Mouse (Mus musculus): ENCODE results near the gene Magi2.
A peak's percentile ranks its signal among the peaks of the same experiment; 100 is the strongest.
"Not testable (repeated sequence)": the region's sequence is repeated elsewhere in the genome, so short reads cannot be mapped to it uniquely, and the experiment has no call there.

The Magi2 gene

DNA sequence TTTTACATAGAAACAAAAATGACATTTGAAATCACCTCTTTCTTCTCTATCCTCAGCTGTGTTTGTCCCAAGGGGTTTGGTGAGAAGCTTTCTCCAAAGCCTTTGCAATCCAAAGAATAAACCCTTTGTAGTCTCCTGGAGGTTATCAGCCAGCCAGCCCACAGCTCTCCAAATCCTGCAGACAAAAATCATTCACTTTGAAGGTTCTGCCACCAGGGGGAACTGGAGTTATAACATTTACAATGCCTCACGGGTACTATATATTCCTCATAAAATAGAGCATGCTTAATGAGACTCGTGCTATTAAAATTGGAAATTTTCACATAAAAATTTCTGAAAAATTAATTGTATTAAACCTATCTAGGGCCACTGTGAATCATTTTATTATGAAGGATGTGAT lies 202.5 kb downstream of the Magi2 start:
- peak; percentile 9 for DNase-seq (ENCODE audit: low read depth, low spot score)

- no peak for DNase-seq (ENCODE audit: low read depth, low spot score)
Observed at GRCm38 (mm10) chr5:19462541-19462940, 235.7 kb downstream of the Magi2 start.

- no peak for DNase-seq (ENCODE audit: low read depth, low spot score)
Observed at GRCm38 (mm10) chr5:19465383-19465782, 238.5 kb downstream of the Magi2 start.

DNA sequence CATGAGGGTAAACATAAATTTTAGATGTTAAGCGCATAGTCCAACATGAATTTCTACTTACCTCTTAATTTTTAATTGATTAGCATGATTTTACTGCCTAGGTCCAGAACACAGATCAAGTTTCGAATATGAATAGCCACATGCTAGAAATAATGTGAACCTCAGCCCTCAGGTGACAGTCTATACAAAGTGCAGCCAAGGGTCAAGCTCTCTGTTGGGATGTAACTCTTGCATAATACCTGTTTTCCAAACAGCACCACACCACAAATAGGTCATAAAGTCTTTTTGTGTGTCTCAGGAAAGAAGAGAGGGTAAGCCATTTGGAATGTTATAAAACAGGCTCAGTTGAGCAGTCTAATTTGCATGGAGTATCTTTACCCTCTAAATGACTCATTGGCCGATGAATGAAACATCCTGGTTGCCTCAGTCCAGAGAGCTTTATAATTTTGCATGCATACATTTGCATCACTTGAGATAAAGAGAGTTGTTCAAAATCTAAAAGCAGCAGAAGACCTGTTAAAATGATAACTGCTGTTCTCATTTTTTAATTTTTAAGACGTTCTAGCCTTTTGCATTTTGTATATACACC lies 246.1 kb downstream of the Magi2 start:
- DNase-seq (ENCODE audit: low read depth, low spot score): no peak

GRCm38 (mm10) chr5:19482981-19483380 lies 256.1 kb downstream of the Magi2 start:
- DNase-seq (ENCODE audit: low read depth, low spot score): peak; percentile 8

DNA sequence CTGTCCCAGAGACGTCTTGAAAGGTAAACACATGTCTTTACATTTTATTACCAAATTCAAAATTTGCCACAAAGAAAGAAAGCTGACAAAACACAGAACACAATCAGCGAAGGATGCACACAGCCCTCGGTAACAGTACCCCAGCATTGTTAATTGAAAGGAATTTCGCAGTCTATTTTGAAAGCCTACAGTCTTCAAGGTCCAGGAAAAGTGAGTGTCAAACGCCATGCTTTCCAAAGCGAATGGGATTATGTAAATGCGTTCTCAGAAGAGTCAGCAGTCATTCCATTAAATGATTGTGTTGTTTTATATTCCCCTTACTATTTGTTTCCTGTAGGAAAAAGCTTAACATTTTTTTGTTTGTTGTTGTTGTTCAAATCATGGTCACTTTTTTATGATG lies 261.1 kb downstream of the Magi2 start:
- no peak for DNase-seq (ENCODE audit: low read depth, low spot score)

DNA sequence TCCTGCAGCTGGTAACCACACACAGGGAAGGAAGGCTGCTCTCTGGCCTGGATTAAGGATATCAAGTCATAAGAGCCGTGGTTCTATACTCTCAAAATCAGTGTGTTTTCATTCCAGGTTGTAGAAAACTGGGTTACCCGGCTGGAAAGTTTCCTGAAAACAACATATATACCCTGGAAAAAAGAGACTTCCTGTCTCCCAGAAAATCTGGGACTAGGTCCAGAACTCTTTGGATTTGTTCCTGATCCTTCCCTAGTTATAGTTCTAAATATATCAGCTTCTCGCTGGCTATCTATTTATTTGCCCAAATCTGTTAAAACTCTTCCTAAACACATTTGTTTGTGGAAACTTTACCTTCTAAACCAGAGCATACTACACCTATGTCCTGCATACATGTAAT lies 274.2 kb downstream of the Magi2 start:
- DNase-seq (ENCODE audit: low read depth, low spot score): no peak

- peak; percentile 15 for DNase-seq (ENCODE audit: low read depth, low spot score)
Observed at GRCm38 (mm10) chr5:19522168-19522567, 295.3 kb downstream of the Magi2 start.

DNA sequence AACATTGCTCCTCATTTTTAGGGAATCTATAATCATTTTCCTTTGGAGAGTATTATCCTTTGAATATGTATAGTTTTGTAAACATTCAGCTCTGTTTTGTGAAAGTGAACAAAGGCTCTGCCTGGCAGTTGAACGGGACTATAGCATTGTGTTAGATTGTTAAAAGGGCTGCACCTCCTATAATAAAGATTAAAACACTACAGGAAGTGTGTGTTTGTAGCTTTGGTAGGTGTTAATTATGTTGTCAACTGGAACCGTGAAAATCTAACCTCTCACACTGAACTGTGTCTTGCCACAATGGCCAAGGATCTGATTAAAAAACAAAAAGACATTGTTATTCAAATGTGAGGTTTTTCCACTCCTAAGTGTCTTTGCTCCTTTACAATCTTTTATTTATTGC lies 312.5 kb downstream of the Magi2 start:
- DNase-seq (ENCODE audit: low read depth, low spot score): no peak

DNA sequence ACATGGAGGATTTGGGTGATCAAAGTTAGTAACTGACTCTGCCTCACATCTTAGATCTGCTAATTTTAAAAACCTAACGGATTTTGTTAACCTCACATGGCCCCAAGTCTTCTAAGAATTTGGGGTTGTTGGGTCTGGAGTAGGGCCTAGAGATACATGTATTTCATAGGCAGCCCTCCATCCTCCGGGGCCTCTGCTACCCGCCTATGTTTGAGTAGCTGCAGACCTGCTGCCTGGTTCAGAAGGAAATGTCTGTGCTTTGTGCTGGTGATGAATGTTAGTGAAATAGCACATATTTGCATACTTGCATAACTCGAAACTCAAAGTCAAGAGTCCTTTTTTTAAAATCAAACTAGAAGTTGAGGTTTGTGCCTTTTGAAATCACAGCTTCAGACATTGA lies 319.6 kb downstream of the Magi2 start:
- DNase-seq (ENCODE audit: low read depth, low spot score): no peak

DNA sequence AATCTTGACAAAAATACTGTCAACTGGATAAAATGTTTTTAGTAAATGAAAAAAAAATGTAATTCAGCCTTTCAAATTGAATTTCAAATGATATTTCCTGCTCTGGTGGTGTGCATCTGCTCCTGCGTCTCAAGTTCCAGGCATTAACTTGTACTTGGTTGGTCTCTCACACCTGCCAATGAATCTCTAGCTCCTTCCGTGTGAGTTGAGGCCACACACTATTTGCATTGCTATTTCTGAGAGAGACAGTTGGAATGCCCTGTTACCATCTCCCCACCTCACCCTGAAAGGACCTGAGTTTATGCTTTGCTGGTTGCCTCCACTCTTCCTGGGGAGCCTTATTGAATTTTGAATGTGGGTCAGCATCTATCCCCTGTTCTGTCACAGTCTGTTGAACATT lies 320.1 kb downstream of the Magi2 start:
- DNase-seq (ENCODE audit: low read depth, low spot score): no peak

DNA sequence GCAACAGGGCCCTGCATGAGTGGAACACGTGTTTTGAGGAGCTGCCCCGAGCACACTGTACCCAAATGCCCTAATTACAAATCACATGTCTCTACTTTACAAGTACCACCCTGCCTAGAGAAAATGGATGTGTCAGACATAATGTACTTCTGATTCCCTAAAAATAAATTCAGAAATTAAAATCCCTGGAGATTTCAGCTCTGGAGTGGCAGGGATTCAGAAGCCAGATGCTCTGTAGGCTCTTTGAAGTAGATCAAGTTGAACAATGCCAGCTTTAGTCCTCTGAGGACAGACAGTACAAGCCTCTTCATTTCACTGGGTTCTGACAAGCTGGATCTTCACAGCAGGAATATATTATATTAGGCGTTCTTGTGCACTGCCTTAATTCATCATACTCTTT lies 326.7 kb downstream of the Magi2 start:
- DNase-seq (ENCODE audit: low read depth, low spot score): no peak

DNA sequence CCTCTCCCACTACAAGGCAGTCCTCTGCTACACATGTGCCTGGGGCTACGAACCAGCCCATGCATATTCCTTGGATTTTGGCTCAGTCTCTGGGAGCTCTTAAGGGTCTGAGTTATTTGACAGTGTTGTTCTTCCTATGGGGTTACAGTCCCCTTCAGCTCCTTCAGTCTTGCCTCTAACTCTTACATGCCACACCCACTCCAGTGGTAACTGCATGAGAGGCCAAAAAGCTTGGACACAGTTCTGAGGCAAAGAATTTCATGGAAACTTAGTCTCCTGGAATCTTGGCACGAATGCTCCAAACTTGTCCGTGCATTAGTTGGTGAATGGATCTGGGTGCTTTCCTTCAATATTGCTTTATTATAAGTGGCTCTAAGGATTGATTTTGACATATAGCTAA lies 338.8 kb downstream of the Magi2 start:
- DNase-seq (ENCODE audit: low read depth, low spot score): no peak

DNA sequence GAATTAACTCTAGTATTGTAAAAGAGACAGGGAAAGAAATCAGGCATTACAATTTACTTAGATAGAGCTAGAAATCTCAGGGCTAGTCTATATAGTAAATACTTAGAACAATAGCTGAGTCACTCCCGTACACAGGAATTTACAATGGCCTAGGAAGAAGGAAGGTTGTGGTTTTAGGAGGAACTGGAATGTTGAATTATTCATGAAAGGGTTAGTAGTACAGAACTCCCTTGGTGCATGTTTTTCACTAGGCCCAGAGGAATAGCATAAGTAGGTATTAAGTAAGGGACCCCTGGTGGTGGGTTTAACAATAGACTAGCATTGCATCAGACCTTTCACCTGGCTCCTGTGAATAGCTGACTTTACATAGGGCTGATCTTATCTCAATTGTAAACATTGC lies 339.3 kb downstream of the Magi2 start:
- DNase-seq (ENCODE audit: low read depth, low spot score): not testable (repeated sequence)

DNA sequence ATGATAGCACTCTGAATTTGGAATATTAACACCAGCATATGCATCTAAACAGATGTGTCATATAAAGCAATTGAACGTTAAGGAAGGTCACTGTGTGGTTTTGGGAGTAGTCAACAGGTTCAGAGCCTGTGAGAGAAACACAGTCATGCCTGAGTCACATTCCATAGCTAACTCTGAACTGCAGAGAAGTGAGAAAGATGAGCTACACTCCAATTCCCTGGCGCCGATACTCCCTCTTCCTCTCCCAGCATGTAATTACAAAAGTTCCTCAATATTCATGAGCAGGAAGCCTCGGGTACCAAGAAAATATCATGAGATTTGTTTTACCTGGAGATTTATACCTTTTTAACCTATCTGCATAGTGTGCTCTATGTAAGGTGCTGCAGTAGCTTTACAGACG lies 380.9 kb downstream of the Magi2 start:
- no peak for DNase-seq (ENCODE audit: low read depth, low spot score)

DNA sequence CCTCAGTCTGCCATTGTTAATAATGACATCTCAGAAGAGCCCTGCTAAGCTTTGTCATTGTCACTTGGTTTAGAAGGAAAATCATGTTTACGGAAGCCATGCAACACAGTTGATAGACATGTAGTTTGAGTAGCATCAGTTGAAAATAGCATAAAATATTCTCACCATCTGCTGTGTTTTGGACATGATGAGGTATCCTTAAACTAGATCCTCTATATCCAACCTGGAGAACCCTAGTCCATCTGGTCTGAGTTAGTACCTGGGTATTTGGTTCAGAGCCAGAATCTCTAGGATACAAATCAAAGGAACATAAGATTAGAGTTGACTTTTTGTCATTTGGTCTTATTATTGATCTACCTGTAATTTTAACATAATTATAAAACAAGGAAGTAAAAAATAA lies 385.0 kb downstream of the Magi2 start:
- no peak for DNase-seq (ENCODE audit: low read depth, low spot score)

DNA sequence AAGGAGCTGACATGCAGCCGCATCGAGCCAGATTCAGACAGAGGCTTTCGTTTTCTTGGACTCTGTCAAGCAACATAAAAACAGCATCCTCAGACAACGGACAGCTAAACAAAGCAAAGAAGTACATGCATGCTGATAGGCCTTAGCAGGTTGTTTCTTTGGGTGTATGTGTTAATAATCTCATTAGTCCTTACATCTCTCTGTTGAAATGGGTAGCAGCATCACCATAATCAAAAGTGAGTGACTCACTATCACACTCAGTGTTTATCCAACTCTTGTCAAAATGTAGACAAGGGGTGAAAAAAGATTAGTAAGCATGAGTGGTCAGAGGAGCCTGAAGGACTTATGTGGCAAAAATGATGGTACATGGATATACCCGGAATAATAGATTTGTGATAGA lies 394.8 kb downstream of the Magi2 start:
- DNase-seq (ENCODE audit: low read depth, low spot score): no peak

GRCm38 (mm10) chr5:19633976-19634375 lies 407.1 kb downstream of the Magi2 start:
- no peak for DNase-seq (ENCODE audit: low read depth, low spot score)

DNA sequence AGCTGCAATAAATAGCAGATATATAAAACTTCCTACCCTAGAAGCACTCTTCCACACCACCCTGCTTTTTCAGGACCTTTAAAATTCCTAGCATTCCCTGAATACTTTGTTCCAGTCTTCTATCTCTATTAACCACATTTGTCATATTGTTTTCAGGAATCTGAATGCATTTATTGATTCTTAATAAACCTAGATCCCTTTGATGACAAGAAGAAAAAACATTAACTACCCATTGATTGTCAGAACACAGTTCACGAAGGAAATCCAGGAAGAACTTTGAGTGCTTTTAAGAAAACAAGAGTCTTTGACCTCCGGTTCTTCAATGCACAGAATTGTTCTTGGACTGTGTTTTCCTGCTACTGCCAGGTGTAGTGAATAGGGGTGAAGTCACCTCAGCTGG lies 411.0 kb downstream of the Magi2 start:
- DNase-seq (ENCODE audit: low read depth, low spot score): no peak

DNA sequence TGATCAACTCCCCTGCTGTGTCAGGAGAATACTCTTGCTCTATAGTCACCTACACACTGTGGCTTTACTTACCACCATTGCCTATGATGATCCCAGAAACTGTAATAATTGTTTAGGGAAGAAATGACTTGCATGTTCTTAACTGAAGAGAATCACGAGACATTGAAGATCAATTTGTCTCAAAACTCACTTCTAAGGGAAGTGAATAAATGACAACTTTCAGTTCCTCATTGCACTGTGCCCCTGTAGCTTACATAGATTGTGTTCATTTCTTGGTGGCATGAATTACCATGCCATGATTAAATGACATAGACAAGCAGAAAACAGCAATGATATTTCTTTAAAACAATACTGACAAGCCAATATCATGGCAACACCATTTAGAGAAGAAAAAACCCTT lies 429.1 kb downstream of the Magi2 start:
- DNase-seq (ENCODE audit: low read depth, low spot score): no peak

DNA sequence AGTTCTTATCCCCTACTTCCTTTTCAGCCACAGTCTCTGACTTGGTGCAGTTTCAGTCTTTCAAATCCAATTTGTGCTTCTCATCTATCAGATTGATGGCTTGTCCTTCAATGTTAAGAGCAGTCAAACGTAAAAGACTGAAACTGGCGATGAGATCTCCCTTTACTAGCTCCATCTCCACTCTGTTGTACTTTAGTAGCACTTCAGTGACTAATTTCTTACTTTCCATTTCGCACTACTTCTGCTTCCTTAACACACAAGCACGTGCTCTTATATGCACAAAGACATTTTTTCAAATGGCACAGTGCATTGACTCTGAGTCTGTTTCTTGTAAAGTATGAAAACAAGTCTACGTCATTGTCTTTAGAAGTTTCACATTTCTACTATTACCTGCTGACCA lies 439.6 kb downstream of the Magi2 start:
- DNase-seq (ENCODE audit: low read depth, low spot score): no peak

DNA sequence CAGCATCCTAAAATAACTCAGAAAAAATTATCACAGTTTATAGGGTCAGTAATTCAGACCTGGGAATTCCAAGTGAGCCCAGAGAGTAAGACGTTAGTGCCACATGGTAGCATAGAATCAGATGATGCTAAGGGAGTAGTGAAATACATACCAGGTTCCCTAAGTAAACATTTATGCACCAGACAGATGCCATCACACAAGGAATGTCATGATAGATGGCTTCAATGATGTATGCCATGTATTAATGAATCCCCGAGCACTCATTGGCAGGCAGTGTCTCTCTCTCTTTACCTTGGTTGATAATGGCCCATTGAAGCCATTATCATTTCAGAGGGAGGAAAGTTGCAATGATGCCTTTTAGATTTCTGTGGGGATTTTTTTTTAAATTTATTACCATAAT lies 490.5 kb downstream of the Magi2 start:
- DNase-seq (ENCODE audit: low read depth, low spot score): no peak

GRCm38 (mm10) chr5:19726277-19726676 lies 499.4 kb downstream of the Magi2 start:
- no peak for DNase-seq (ENCODE audit: low read depth, low spot score)

DNA sequence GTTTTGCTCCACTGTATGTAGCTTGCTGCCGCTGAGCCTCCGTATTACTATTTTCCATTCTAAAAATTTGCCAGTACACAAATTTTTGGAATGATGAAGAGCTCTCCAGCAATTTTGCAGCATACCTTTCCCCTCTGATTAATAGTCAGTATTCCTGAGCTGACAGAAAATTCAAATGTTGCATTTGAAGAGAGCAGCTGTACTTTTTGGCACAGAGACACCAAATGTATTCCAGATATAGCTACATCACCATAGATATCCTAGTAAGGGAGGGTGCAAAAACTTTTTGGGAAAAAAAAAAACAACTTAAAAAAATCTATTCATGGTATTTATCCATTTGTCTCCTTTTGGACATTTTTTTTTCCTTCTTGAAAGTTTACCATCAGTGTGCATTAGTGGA lies 518.5 kb downstream of the Magi2 start:
- DNase-seq (ENCODE audit: low read depth, low spot score): no peak
